Mouse (Mus musculus) kidney, embryonic 15.5 days (tissue): ENCODE results near the gene Spdl1. TPM values are rescaled to one million over a fixed set of nuclear protein-coding genes. Genes with fewer than 3 reads are reported as not detected.

Experiments
- ATAC-seq: fragments of 200-750 bp; cut with Nextera tagmentation; replicated peaks from 2 replicates; pipeline ENCODE4 v1.8.0; 2017; ENCODE audit warnings: moderate TSS enrichment; ENCODE audit not compliant: low FRiP score
- H3K27ac ChIP-seq: fragments of 300-500 bp; sonication (generic); 2 replicates; pipeline ENCODE4 v1.5.1; 2015; ENCODE audit warnings: mild to moderate bottlenecking, inconsistent platforms
- H3K27me3 ChIP-seq: fragments of 300-500 bp; sonication (generic); 2 replicates; pipeline ENCODE4 v1.6.1; 2015; ENCODE audit warnings: inconsistent platforms
- H3K36me3 ChIP-seq: fragments of 300-500 bp; sonication (generic); 2 replicates; pipeline ENCODE4 v1.6.1; 2015; ENCODE audit warnings: inconsistent platforms
- H3K4me1 ChIP-seq: fragments of 300-500 bp; sonication (generic); 2 replicates; pipeline ENCODE4 v1.6.1; 2015; ENCODE audit warnings: inconsistent platforms
- H3K4me2 ChIP-seq: fragments of 300-500 bp; sonication (generic); 2 replicates; pipeline ENCODE4 v1.6.1; 2015; ENCODE audit warnings: moderate library complexity, mild to moderate bottlenecking, inconsistent platforms
- H3K4me3 ChIP-seq: fragments of 300-500 bp; sonication (generic); replicated peaks from 2 replicates; pipeline ENCODE4 v1.5.1; 2015; ENCODE audit warnings: mild to moderate bottlenecking, inconsistent platforms
- H3K9ac ChIP-seq: fragments of 300-500 bp; sonication (generic); 2 replicates; pipeline ENCODE4 v1.6.1; 2015; ENCODE audit warnings: mild to moderate bottlenecking, inconsistent platforms
- H3K9me3 ChIP-seq: fragments of 300-500 bp; sonication (generic); replicated peaks from 2 replicates; pipeline ENCODE4 v1.6.1; 2016; ENCODE audit warnings: inconsistent platforms
- WGBS: fragments of 180-500 bp; shearing (Covaris S2); methylation state at CpG from one replicate; pipeline ENCODE4 v1.1.7; 2015; ENCODE audit warnings: mixed read lengths; 5-methylcytosine and 5-hydroxymethylcytosine counted together
- polyA plus RNA-seq: library from polyadenylated mRNA; unstranded; fragments of >200 nt; fragmentation: Nextera tagmentation; extraction: Ambion mirVana; gene quantifications from 2 replicates; pipeline ENCODE4 v1.2.1, GENCODE M21; 2015

Gene Spdl1
- polyA plus RNA-seq, 1 experiment from 2014 or later, result 25.0 TPM

- H3K9me3 ChIP-seq, result no peaks in the 10 kb centered on the region
- H3K4me1 ChIP-seq, result no peaks in the 10 kb centered on the region
- no peak overlapping the region for H3K4me2 ChIP-seq
- no peak overlapping the region for H3K4me3 ChIP-seq
- H3K9ac ChIP-seq, result no peak overlapping the region
- no peak overlapping the region for H3K27ac ChIP-seq
- 24% methylated on average over 4 of the region's 4 CpGs for WGBS
- H3K36me3 ChIP-seq, result no peaks in the 10 kb centered on the region
- no peak for ATAC-seq
- no peaks in the 10 kb centered on the region for H3K27me3 ChIP-seq
These were observed 37.3 kb downstream of the Spdl1 start for GRCm38 (mm10) chr11:34796097-34796496.

DNA sequence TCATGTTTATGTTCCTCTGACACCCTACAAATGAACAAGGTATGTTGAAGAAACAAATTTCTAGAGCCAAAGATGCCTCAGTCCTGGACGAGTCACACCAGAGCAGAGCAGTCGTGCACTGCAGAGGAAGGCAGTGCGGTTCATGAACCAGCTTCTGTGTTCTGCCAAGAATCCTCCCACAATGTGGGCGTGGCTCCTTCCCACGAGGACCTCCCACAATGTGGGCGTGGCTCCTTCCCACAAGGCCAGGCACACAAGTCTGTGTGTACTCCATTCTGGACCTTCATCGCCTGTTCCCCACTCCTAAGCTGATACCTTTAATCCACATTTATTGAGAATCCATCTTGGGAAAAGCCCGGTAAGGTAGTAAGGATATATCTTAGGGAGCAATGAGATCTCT is 41.6 kb downstream of the Spdl1 start:
- H3K9me3 ChIP-seq, result no peaks in the 10 kb centered on the region
- 68% methylated on average over 8 of the region's 8 CpGs for WGBS

GRCm38 (mm10) chr11:34784864-34785263 is 48.6 kb downstream of the Spdl1 start:
- Histone ChIP-seq H3K4me3 (no peak overlapping the region), H3K36me3 (no peaks in the 10 kb centered on the region), H3K4me2 (no peak overlapping the region), H3K27me3 (no peaks in the 10 kb centered on the region), H3K9ac (no peak overlapping the region), H3K4me1 (no peaks in the 10 kb centered on the region), H3K27ac (no peak overlapping the region), H3K9me3 (no peaks in the 10 kb centered on the region)
- no peak for ATAC-seq

More for the DNA sequence above, 41.6 kb downstream of the Spdl1 start:
- no peak overlapping the region for H3K27ac ChIP-seq
- H3K27me3 ChIP-seq, result no peaks in the 10 kb centered on the region
- no peak for ATAC-seq
- no peaks in the 10 kb centered on the region for H3K4me1 ChIP-seq
- no peak overlapping the region for H3K4me2 ChIP-seq
- H3K4me3 ChIP-seq, result no peak overlapping the region
- no peaks in the 10 kb centered on the region for H3K36me3 ChIP-seq
- no peak overlapping the region for H3K9ac ChIP-seq

GRCm38 (mm10) chr11:34783587-34784043 is 49.8 kb downstream of the Spdl1 start, which contains the start of gene Dock2:
Gene Dock2, minus strand, starts transcription at chr11:34783892.
- no peak within 1 kb of the TSS for H3K4me2 ChIP-seq
- ATAC-seq, result no peak
- H3K9me3 ChIP-seq, result no peaks in the 10 kb centered on the region
- H3K4me1 ChIP-seq, result no peaks in the 10 kb centered on the region
- H3K36me3 ChIP-seq, result no peaks in the 10 kb centered on the region
- no peak within 1 kb of the TSS for H3K27ac ChIP-seq
- H3K9ac ChIP-seq, result no peak within 1 kb of the TSS
- H3K27me3 ChIP-seq, result no peaks in the 10 kb centered on the region
- no peak within 1 kb of the TSS for H3K4me3 ChIP-seq
- WGBS, result 89% methylated on average over 12 of the region's 12 CpGs

GRCm38 (mm10) chr11:34782516-34783430 is 50.7 kb downstream of the Spdl1 start:
- no peaks in the 10 kb centered on the region for H3K36me3 ChIP-seq
- no peak overlapping the region for H3K27ac ChIP-seq
- WGBS, result 72% methylated on average over 8 of the region's 8 CpGs
- H3K9ac ChIP-seq, result no peak overlapping the region
- H3K4me1 ChIP-seq, result no peaks in the 10 kb centered on the region
- H3K9me3 ChIP-seq, result no peaks in the 10 kb centered on the region
- H3K27me3 ChIP-seq, result no peaks in the 10 kb centered on the region
- no peak overlapping the region for H3K4me2 ChIP-seq
- no peak for ATAC-seq
- no peak overlapping the region for H3K4me3 ChIP-seq

DNA sequence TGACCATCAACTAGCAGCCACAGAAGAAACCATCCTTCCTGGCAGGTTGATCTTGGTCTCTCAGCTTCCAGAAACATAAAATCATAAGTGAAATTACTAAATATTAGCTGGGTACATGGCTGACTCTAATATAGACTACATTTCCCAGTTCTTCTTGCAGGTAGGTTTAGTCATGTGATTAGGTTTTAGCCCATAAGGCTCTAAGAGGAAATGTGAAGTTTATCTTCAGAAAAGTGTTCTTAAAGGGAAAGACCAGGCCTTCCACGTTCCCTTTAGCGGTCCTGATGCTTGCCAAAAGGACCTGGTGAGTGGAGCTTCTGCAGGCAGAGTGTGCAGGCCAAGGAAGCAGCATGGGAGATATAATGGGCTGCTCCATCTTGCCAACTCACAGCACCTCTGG is 52.7 kb downstream of the Spdl1 start:
- no peak overlapping the region for H3K4me3 ChIP-seq
- H3K27ac ChIP-seq, result no peak overlapping the region
- H3K4me2 ChIP-seq, result no peak overlapping the region
- H3K36me3 ChIP-seq, result no peaks in the 10 kb centered on the region
- WGBS, result 86% methylated on average over 2 of the region's 2 CpGs
- ATAC-seq, result no peak
- H3K4me1 ChIP-seq, result no peaks in the 10 kb centered on the region
- H3K9me3 ChIP-seq, result no peaks in the 10 kb centered on the region
- no peaks in the 10 kb centered on the region for H3K27me3 ChIP-seq
- H3K9ac ChIP-seq, result no peak overlapping the region

DNA sequence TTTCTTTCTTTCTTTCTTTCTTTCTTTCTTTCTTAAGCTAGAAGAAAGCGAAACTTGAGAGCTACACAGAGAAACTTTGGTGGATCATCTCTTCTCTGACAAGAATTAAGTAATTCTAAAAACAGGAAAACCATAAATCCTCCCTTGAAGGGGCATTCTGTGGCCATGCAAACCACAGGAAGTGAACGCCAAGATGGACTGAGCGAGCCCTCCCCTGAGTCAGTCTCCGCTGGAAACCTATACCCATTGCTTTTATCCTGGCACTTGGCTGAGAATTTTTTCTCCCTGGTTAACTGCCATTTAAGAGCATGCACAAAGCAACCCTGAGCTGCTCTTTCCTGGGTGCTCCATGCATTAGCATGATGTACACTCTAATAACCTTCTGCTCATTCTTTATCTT is 53.5 kb downstream of the Spdl1 start:
- H3K27me3 ChIP-seq, result no peaks in the 10 kb centered on the region
- H3K9me3 ChIP-seq, result no peaks in the 10 kb centered on the region
- no peaks in the 10 kb centered on the region for H3K36me3 ChIP-seq
- no peak overlapping the region for H3K4me3 ChIP-seq
- WGBS, result 75% methylated on average over 4 of the region's 4 CpGs
- H3K9ac ChIP-seq, result no peak overlapping the region
- no peaks in the 10 kb centered on the region for H3K4me1 ChIP-seq
- H3K27ac ChIP-seq, result no peak overlapping the region
- ATAC-seq, result no peak
- H3K4me2 ChIP-seq, result no peak overlapping the region

GRCm38 (mm10) chr11:34778351-34778750 is 55.1 kb downstream of the Spdl1 start:
- Histone ChIP-seq H3K9ac (no peak overlapping the region), H3K4me2 (no peak overlapping the region), H3K4me3 (no peak overlapping the region), H3K27ac (no peak overlapping the region), H3K4me1 (no peaks in the 10 kb centered on the region), H3K27me3 (no peaks in the 10 kb centered on the region), H3K36me3 (no peaks in the 10 kb centered on the region), H3K9me3 (no peaks in the 10 kb centered on the region)
- 84% methylated on average over 3 of the region's 3 CpGs for WGBS
- ATAC-seq, result no peak

DNA sequence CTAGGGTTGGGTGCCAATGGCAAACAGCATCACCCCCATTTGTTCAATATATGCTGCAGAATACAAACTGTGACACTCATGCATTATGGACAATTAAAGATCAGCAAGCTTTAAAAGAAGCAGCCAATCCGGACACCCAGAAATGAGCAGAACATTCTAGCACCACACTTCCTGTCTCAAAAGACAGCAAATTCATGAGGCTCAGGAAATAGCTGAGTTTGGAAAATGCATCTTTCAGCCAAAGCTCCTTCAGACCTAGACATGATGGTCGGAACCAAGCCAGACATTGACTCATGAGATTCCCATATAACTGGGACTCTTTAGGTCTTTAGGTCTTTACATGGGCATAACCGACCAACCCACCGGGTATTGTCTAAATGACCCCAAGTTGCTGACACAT is 55.9 kb downstream of the Spdl1 start:
- 92% methylated on average over 4 of the region's 4 CpGs for WGBS
- no peak overlapping the region for H3K4me2 ChIP-seq
- H3K27ac ChIP-seq, result no peak overlapping the region
- no peak overlapping the region for H3K4me3 ChIP-seq
- no peak overlapping the region for H3K9ac ChIP-seq
- ATAC-seq, result no peak
- no peaks in the 10 kb centered on the region for H3K9me3 ChIP-seq
- no peaks in the 10 kb centered on the region for H3K36me3 ChIP-seq
- no peaks in the 10 kb centered on the region for H3K27me3 ChIP-seq
- H3K4me1 ChIP-seq, result no peaks in the 10 kb centered on the region

GRCm38 (mm10) chr11:34776054-34776453 is 57.4 kb downstream of the Spdl1 start:
- Histone ChIP-seq H3K36me3 (no peaks in the 10 kb centered on the region), H3K27ac (no peak overlapping the region), H3K4me1 (no peaks in the 10 kb centered on the region), H3K4me2 (no peak overlapping the region), H3K9ac (no peak overlapping the region), H3K4me3 (no peak overlapping the region), H3K27me3 (no peaks in the 10 kb centered on the region), H3K9me3 (no peaks in the 10 kb centered on the region)
- ATAC-seq, result no peak
- 43% methylated on average over 2 of the region's 2 CpGs for WGBS

- ATAC-seq, result no peak
These were observed 58.8 kb downstream of the Spdl1 start for GRCm38 (mm10) chr11:34774636-34775035.

GRCm38 (mm10) chr11:34773304-34773895 is 60.0 kb downstream of the Spdl1 start:
- Histone ChIP-seq H3K36me3 (no peaks in the 10 kb centered on the region), H3K27me3 (no peaks in the 10 kb centered on the region), H3K4me2 (no peak overlapping the region), H3K4me1 (no peaks in the 10 kb centered on the region), H3K9ac (no peak overlapping the region), H3K9me3 (no peaks in the 10 kb centered on the region), H3K27ac (no peak overlapping the region), H3K4me3 (no peak overlapping the region)
- no peak for ATAC-seq
- 81% methylated on average over 9 of the region's 9 CpGs for WGBS

More at GRCm38 (mm10) chr11:34774636-34775035, 58.8 kb downstream of the Spdl1 start:
- 72% methylated on average over 2 of the region's 2 CpGs for WGBS
- Histone ChIP-seq H3K27me3 (no peaks in the 10 kb centered on the region), H3K36me3 (no peaks in the 10 kb centered on the region), H3K9ac (no peak overlapping the region), H3K4me3 (no peak overlapping the region), H3K4me2 (no peak overlapping the region), H3K4me1 (no peaks in the 10 kb centered on the region), H3K9me3 (no peaks in the 10 kb centered on the region), H3K27ac (no peak overlapping the region)
